ENCODE assay signal across 9 mouse cellular contexts in the genomic region with DNA sequence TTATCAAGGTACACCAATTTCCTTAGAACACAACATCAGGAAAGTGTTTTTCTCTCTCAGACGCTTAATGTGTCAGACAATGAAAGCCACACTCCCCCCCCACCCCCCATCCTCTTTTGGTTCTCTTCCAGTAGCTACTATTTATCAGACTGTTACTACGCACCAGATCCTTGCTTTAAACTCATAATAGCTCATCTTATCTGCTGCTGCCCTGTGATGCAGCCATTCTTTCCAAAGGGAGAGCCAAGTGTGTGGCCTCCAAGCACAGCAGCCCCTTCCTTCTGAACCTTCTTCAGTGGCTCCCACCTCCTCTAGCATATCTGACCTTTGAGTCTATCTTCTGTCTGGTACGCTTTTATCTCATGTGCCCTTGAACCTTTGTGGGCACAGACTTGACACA.
DNase-seq lines count a peak whose midpoint lies in the region; ATAC-seq lines count a peak whose summit lies in the region.
"Had no signal": no experiment of that assay in that cellular context is flagged by ENCODE, and none has a peak within 500 bp of the region (broad histone marks: within the 10 kb centered on the region; RNA-seq: fewer than 3 reads in every experiment).

No protein-coding gene starts in this region.

- H3K27ac ChIP-seq in lung, embryonic 16.5 days (ENCODE audit: low read length) = peak overlapping the region; percentile 54
- peak overlapping the region; percentile 89 for H3K27ac ChIP-seq in heart, embryonic 15.5 days
- 0 out of 2 replicates have a peak overlapping the region, but pooled peaks have one; percentile 25 for H3K27ac ChIP-seq in liver, embryonic 16.5 days (ENCODE audit: low read length)
- no peak overlapping the region for H3K27ac ChIP-seq in hindbrain, embryonic 11.5 days (ENCODE audit: low read depth, low read length)

- H3K4me2 ChIP-seq in lung, embryonic 16.5 days (ENCODE audit: low read depth, low read length) = no peak overlapping the region
- peak overlapping the region; percentile 16 for H3K4me2 ChIP-seq in heart, embryonic 15.5 days
- no peak overlapping the region for H3K4me2 ChIP-seq in liver, embryonic 16.5 days (ENCODE audit: low read depth, low read length)
- H3K4me2 ChIP-seq in hindbrain, embryonic 11.5 days (replicated peaks; ENCODE audit: low read depth, low read length) = no peak overlapping the region

- peaks cover 22% of the 10 kb centered on the region for H3K4me1 ChIP-seq in lung, embryonic 16.5 days (replicated peaks; ENCODE audit: control insufficient read depth, insufficient read depth, low read length)
- H3K4me1 ChIP-seq in heart, embryonic 15.5 days (replicated peaks) = peaks cover 41% of the 10 kb centered on the region
- peaks cover 2% of the 10 kb centered on the region; the same call in 1 of the 2 replicates for H3K4me1 ChIP-seq in liver, embryonic 16.5 days (ENCODE audit: control insufficient read depth, low read depth, low read length)
- no peaks in the 10 kb centered on the region for H3K4me1 ChIP-seq in hindbrain, embryonic 11.5 days (replicated peaks; ENCODE audit: control insufficient read depth, insufficient read depth, low read length)

- no peaks in the 10 kb centered on the region for H3K9me3 ChIP-seq in lung, embryonic 16.5 days (ENCODE audit: control insufficient read depth, low read length)
- H3K9me3 ChIP-seq in heart, embryonic 15.5 days (replicated peaks) = no peaks in the 10 kb centered on the region
- no peaks in the 10 kb centered on the region for H3K9me3 ChIP-seq in liver, embryonic 16.5 days (replicated peaks; ENCODE audit: control insufficient read depth, low read length)
- H3K9me3 ChIP-seq in hindbrain, embryonic 11.5 days (ENCODE audit: control insufficient read depth, low read length) = no peaks in the 10 kb centered on the region

- peak; percentile 27 for ATAC-seq in lung, embryonic 16.5 days (ENCODE audit: low read depth)
- peak; percentile 34 for ATAC-seq in common myeloid progenitor, adult 5-6 weeks (replicated peaks; ENCODE audit: low read depth, poor library complexity, severe bottlenecking)
- ATAC-seq in heart, embryonic 15.5 days (replicated peaks; ENCODE audit: insufficient number of reproducible peaks, insufficient read depth, low FRiP score, low read depth) = peak; percentile 69
- peak; percentile 17; the same call in 1 of the 2 replicates for ATAC-seq in liver, embryonic 16.5 days (ENCODE audit: low read depth)
- ATAC-seq in granulocyte monocyte progenitor cell, adult 5-6 weeks (replicated peaks; ENCODE audit: poor library complexity, severe bottlenecking) = no peak
- no peak for ATAC-seq in hindbrain, embryonic 11.5 days (ENCODE audit: low FRiP score)
- ATAC-seq: hindbrain, embryonic 16.5 days had no signal

- H3K36me3 ChIP-seq in lung, embryonic 16.5 days (ENCODE audit: control insufficient read depth, insufficient read depth, low read length) = no peaks in the 10 kb centered on the region
- H3K36me3 ChIP-seq in heart, embryonic 15.5 days = no peaks in the 10 kb centered on the region
- no peaks in the 10 kb centered on the region for H3K36me3 ChIP-seq in liver, embryonic 16.5 days (ENCODE audit: control insufficient read depth, insufficient read depth)
- no peaks in the 10 kb centered on the region for H3K36me3 ChIP-seq in hindbrain, embryonic 11.5 days (ENCODE audit: control insufficient read depth, insufficient read depth, low read length)

- H3K27me3 ChIP-seq in lung, embryonic 16.5 days (ENCODE audit: control insufficient read depth, insufficient read depth, low read depth, low read length) = no peaks in the 10 kb centered on the region
- no peaks in the 10 kb centered on the region for H3K27me3 ChIP-seq in heart, embryonic 15.5 days
- no peaks in the 10 kb centered on the region for H3K27me3 ChIP-seq in liver, embryonic 16.5 days (ENCODE audit: control insufficient read depth, insufficient read depth, low read depth, low read length)
- H3K27me3 ChIP-seq in hindbrain, embryonic 11.5 days (ENCODE audit: control insufficient read depth, insufficient read depth, low read length) = no peaks in the 10 kb centered on the region

- no peak overlapping the region for H3K4me3 ChIP-seq in lung, embryonic 16.5 days (ENCODE audit: low read length)
- no peak overlapping the region for H3K4me3 ChIP-seq in heart, embryonic 15.5 days
- no peak overlapping the region for H3K4me3 ChIP-seq in liver, embryonic 16.5 days (ENCODE audit: low read depth, low read length)
- no peak overlapping the region for H3K4me3 ChIP-seq in hindbrain, embryonic 11.5 days (ENCODE audit: low read depth, low read length)

- no peak for DNase-seq in lung, postnatal 36 days
- DNase-seq in hindbrain, embryonic 11.5 days (ENCODE audit: low spot score) = no peak
- no peak for DNase-seq in urinary bladder, postnatal 14 days (ENCODE audit: low spot score)

- H3K9ac ChIP-seq in lung, embryonic 16.5 days (ENCODE audit: low read length) = no peak overlapping the region
- no peak overlapping the region for H3K9ac ChIP-seq in heart, embryonic 15.5 days
- H3K9ac ChIP-seq in liver, embryonic 16.5 days (ENCODE audit: low read depth, low read length) = no peak overlapping the region
- H3K9ac ChIP-seq in hindbrain, embryonic 11.5 days (ENCODE audit: low read depth, low read length) = no peak overlapping the region

- 56% methylated on average over 3 of the region's 3 CpGs for WGBS in lung, embryonic 16.5 days
- WGBS in heart, embryonic 15.5 days = 15% methylated on average over 3 of the region's 3 CpGs
- WGBS in liver, embryonic 16.5 days (ENCODE audit: insufficient replicate concordance) = 13% methylated on average over 3 of the region's 3 CpGs
- WGBS in hindbrain, embryonic 11.5 days = 86% methylated on average over 3 of the region's 3 CpGs

Comparison
In these comparisons a context has a peak if more than half of its experiments do, and no peak if none do; other contexts are left out.
1. ATAC-seq: peak in lung, embryonic 16.5 days (single experiment), common myeloid progenitor, adult 5-6 weeks (single experiment), heart, embryonic 15.5 days (single experiment) and liver, embryonic 16.5 days (single experiment); none in granulocyte monocyte progenitor cell, adult 5-6 weeks (single experiment) and hindbrain, embryonic 11.5 days (single experiment).